Mouse (Mus musculus) right cerebral cortex, adult 2 months (tissue): Measurements from ENCODE around the gene Atp13a2.

Experiments
- DNase-seq, 2 experiments: peaks; one replicate each; pipeline ENCODE4 v3.0.0; 2021 to 2022; ENCODE audit warnings: low spot score in 2 of 2

Gene Atp13a2

GRCm38 (mm10) chr4:140996812-140997211 lies 10.1 kb downstream of the Atp13a2 start:
- DNase-seq: no peak

GRCm38 (mm10) chr4:141005983-141006382 lies 19.3 kb downstream of the Atp13a2 start:
- no peak for DNase-seq

- no peak for DNase-seq
Measured at GRCm38 (mm10) chr4:141008028-141008427, 21.4 kb downstream of the Atp13a2 start.

- DNase-seq: no peak
Measured at GRCm38 (mm10) chr4:141010118-141010517, 23.4 kb downstream of the Atp13a2 start, which contains the start of gene Mfap2. Gene Mfap2 (plus strand): TSS chr4:141010418.

GRCm38 (mm10) chr4:141010526-141010925 lies 23.9 kb downstream of the Atp13a2 start:
- no peak for DNase-seq

GRCm38 (mm10) chr4:141010941-141011429 lies 24.3 kb downstream of the Atp13a2 start:
- DNase-seq: no peak

GRCm38 (mm10) chr4:141011556-141012328 lies 25.1 kb downstream of the Atp13a2 start:
- DNase-seq: no peak

GRCm38 (mm10) chr4:141012558-141012957 lies 25.9 kb downstream of the Atp13a2 start:
- DNase-seq: no peak

- DNase-seq: no peak
Measured at GRCm38 (mm10) chr4:141014114-141014513, 27.4 kb downstream of the Atp13a2 start.

GRCm38 (mm10) chr4:141014856-141015255 lies 28.2 kb downstream of the Atp13a2 start:
- DNase-seq: no peak

GRCm38 (mm10) chr4:141015356-141015755 lies 28.7 kb downstream of the Atp13a2 start:
- no peak for DNase-seq

- no peak for DNase-seq
Measured at GRCm38 (mm10) chr4:141016311-141016710, 29.6 kb downstream of the Atp13a2 start.

- no peak for DNase-seq
Measured at GRCm38 (mm10) chr4:141017657-141018436, 31.2 kb downstream of the Atp13a2 start.

- no peak for DNase-seq
Measured at GRCm38 (mm10) chr4:141020220-141020619, 33.5 kb downstream of the Atp13a2 start.

- no peak for DNase-seq
Measured at GRCm38 (mm10) chr4:141020811-141021613, 34.3 kb downstream of the Atp13a2 start.

GRCm38 (mm10) chr4:141021614-141021929 lies 34.9 kb downstream of the Atp13a2 start:
- DNase-seq: no peak

- no peak for DNase-seq
Measured at GRCm38 (mm10) chr4:141024052-141024451, 37.4 kb downstream of the Atp13a2 start.

GRCm38 (mm10) chr4:141024992-141025391 lies 38.3 kb downstream of the Atp13a2 start:
- no peak for DNase-seq

- DNase-seq: no peak
Measured at GRCm38 (mm10) chr4:141030541-141031206, 44.0 kb downstream of the Atp13a2 start.

- DNase-seq: peak; percentile 75 to 86
Measured at GRCm38 (mm10) chr4:141031733-141032132, 45.1 kb downstream of the Atp13a2 start.
